Mouse (Mus musculus): ENCODE results near the gene Rexo1. TPM values are rescaled to one million over a fixed set of nuclear protein-coding genes. Genes with fewer than 3 reads are reported as not detected.
"Not testable (repeated sequence)": the region's sequence is repeated elsewhere in the genome, so short reads cannot be mapped to it uniquely, and the experiment has no call there.

Gene Rexo1
- 10 to 100 TPM; 45.3 to 53.2 (median 49.5) TPM for total RNA-seq (2022)

GRCm38 (mm10) chr10:80561116-80561944 lies at the start of gene Rexo1:
Gene Rexo1, minus strand, starts transcription at chr10:80561560.
- peak; percentile 88 to 95 for DNase-seq (ENCODE audit: low spot score in 2 of 2)

- no peak for DNase-seq (ENCODE audit: low spot score in 2 of 2)
Observed at GRCm38 (mm10) chr10:80611024-80611423, 49.7 kb upstream of the Rexo1 start.

- DNase-seq (ENCODE audit: low spot score in 2 of 2) = no peak
Observed at GRCm38 (mm10) chr10:80610116-80610785, 48.9 kb upstream of the Rexo1 start.

- no peak for DNase-seq (ENCODE audit: low spot score in 2 of 2)
Observed at GRCm38 (mm10) chr10:80609269-80609924, 48.0 kb upstream of the Rexo1 start.

- no peak for DNase-seq (ENCODE audit: low spot score in 2 of 2)
Observed at GRCm38 (mm10) chr10:80608435-80608834, 47.1 kb upstream of the Rexo1 start.

- no peak for DNase-seq (ENCODE audit: low spot score in 2 of 2)
Observed at GRCm38 (mm10) chr10:80606737-80607350, 45.5 kb upstream of the Rexo1 start.

GRCm38 (mm10) chr10:80606306-80606705 lies 44.9 kb upstream of the Rexo1 start:
- DNase-seq (ENCODE audit: low spot score in 2 of 2) = no peak

- not testable (repeated sequence) for DNase-seq (ENCODE audit: low spot score in 2 of 2)
Observed at GRCm38 (mm10) chr10:80605721-80606120, 44.4 kb upstream of the Rexo1 start, which contains the start of gene Gm49322. Gene Gm49322, plus strand, starts transcription at chr10:80606021.

- no peak for DNase-seq (ENCODE audit: low spot score in 2 of 2)
Observed at GRCm38 (mm10) chr10:80604988-80605387, 43.6 kb upstream of the Rexo1 start.

GRCm38 (mm10) chr10:80604001-80604509 lies 42.7 kb upstream of the Rexo1 start:
- peak in 1 of 2 experiments; percentile 71 for DNase-seq (ENCODE audit: low spot score in 2 of 2)

GRCm38 (mm10) chr10:80603364-80603763 lies 42.0 kb upstream of the Rexo1 start:
- DNase-seq (ENCODE audit: low spot score in 2 of 2) = no peak

GRCm38 (mm10) chr10:80602698-80603325 lies 41.5 kb upstream of the Rexo1 start, which contains the start of the genes Scamp4 and Adat3:
Gene Scamp4, plus strand, starts transcription at chr10:80602872.
Gene Adat3, plus strand, starts transcription at chr10:80602880.
- DNase-seq (ENCODE audit: low spot score in 2 of 2) = peak; percentile 93 to 96

- DNase-seq (ENCODE audit: low spot score in 2 of 2) = no peak
Observed at GRCm38 (mm10) chr10:80596318-80596717, 35.0 kb upstream of the Rexo1 start.

GRCm38 (mm10) chr10:80589879-80590854 lies 28.8 kb upstream of the Rexo1 start, which contains the start of gene Abhd17a:
Gene Abhd17a, minus strand, starts transcription at chr10:80590341.
- DNase-seq (ENCODE audit: low spot score in 2 of 2) = peak; percentile 90 to 96

- no peak for DNase-seq (ENCODE audit: low spot score in 2 of 2)
Observed at GRCm38 (mm10) chr10:80589127-80589878, 27.9 kb upstream of the Rexo1 start.

- no peak for DNase-seq (ENCODE audit: low spot score in 2 of 2)
Observed at GRCm38 (mm10) chr10:80587305-80587657, 25.9 kb upstream of the Rexo1 start.

- no peak for DNase-seq (ENCODE audit: low spot score in 2 of 2)
Observed at GRCm38 (mm10) chr10:80586407-80587304, 25.3 kb upstream of the Rexo1 start.

GRCm38 (mm10) chr10:80585581-80585980 lies 24.2 kb upstream of the Rexo1 start:
- no peak for DNase-seq (ENCODE audit: low spot score in 2 of 2)
